Mouse (Mus musculus) liver, embryonic 16.5 days (tissue): Measurements from ENCODE around the gene Elovl3. TPM values are rescaled to one million over a fixed set of nuclear protein-coding genes. Genes with fewer than 3 reads are reported as not detected.
A peak's percentile ranks its signal among the peaks of the same experiment; 100 is the strongest.

Experiments used
- ATAC-seq: fragments of 200-750 bp; cut with Nextera tagmentation; 2 replicates; pipeline ENCODE4 v1.8.0; 2017; ENCODE audit warnings: low read depth, mild to moderate bottlenecking, moderate number of reproducible peaks, moderate library complexity
- H3K27ac ChIP-seq: fragments of 300-500 bp; sonication (generic); 2 replicates; pipeline ENCODE4 v1.5.1; 2014; ENCODE audit warnings: mild to moderate bottlenecking, low read length
- H3K27me3 ChIP-seq: fragments of 300-500 bp; sonication (generic); 2 replicates; pipeline ENCODE4 v1.6.1; 2014; ENCODE audit warnings: low read depth, low read length, mixed read lengths; ENCODE audit not compliant: control insufficient read depth, insufficient read depth
- H3K36me3 ChIP-seq: fragments of 300-500 bp; sonication (generic); 2 replicates; pipeline ENCODE4 v1.6.1; 2014; ENCODE audit warnings: mild to moderate bottlenecking; ENCODE audit not compliant: control insufficient read depth, insufficient read depth
- H3K4me1 ChIP-seq: fragments of 300-500 bp; sonication (generic); 2 replicates; pipeline ENCODE4 v1.6.1; 2014; ENCODE audit warnings: low read depth, low read length, mixed read lengths; ENCODE audit not compliant: control insufficient read depth
- H3K4me2 ChIP-seq: fragments of 300-500 bp; sonication (generic); 2 replicates; pipeline ENCODE4 v1.6.1; 2014; ENCODE audit warnings: low read depth, low read length, mixed read lengths
- H3K4me3 ChIP-seq: fragments of 300-500 bp; sonication (generic); 2 replicates; pipeline ENCODE4 v1.5.1; 2014; ENCODE audit warnings: low read depth, mild to moderate bottlenecking, low read length
- H3K9ac ChIP-seq: fragments of 300-500 bp; sonication (generic); 2 replicates; pipeline ENCODE4 v1.6.1; 2014; ENCODE audit warnings: low read depth, low read length
- H3K9me3 ChIP-seq: fragments of 300-500 bp; sonication (generic); replicated peaks from 2 replicates; pipeline ENCODE4 v1.6.1; 2016; ENCODE audit warnings: low read length; ENCODE audit not compliant: control insufficient read depth
- WGBS: fragments of 180-500 bp; shearing (Covaris S2); extraction: QIAGEN DNeasy Blood & Tissue Kit; methylation state at CpG from one replicate; pipeline ENCODE4 v1.1.7; 2014; ENCODE audit not compliant: insufficient replicate concordance; 5-methylcytosine and 5-hydroxymethylcytosine counted together
- polyA plus RNA-seq: library from polyadenylated mRNA; unstranded; fragments of >200 nt; fragmentation: Nextera tagmentation; extraction: Ambion mirVana; gene quantifications from 2 replicates; pipeline ENCODE4 v1.2.1, GENCODE M21; 2015

Gene Elovl3
- polyA plus RNA-seq: 0.06 and 0.19 TPM in 2 replicates

DNA sequence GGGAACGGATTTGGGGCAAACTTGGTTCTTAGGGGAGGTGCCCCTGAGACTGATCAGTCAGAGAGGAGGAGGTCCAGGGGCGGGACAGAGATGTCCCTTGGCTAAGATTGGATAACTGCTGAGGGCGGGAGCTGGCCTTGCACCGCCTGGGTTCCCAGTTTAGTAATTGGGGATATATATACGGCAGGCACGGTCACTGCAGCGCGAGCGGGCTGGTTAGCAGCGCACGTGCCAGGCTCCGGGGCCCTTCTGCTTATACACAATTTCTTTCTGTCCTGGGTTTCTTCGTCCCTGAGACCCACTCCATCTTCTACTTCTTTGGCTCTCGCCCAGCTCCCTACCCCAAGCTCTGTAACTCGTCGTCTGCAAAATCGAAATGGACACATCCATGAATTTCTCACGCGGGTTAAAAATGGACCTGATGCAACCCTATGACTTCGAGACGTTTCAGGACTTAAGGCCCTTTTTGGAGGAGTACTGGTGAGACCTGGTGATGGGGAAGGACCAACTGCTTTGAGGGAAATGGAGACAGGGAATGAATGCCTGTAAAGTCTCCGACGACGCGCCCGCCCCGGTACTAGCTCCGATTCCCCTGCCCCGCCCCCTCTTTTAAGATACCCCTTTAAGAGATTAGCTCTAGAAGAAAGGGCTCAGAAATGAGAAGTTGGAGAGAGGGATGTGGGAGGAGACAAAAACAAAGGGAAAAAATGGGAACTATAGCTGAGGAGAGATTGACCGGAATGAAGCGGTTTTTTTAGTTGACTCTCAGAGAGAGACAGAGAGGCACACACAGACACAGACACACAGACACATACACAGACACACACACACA is at the start of gene Elovl3:
Elovl3 (plus strand) TSS at position 204 of the 832 bp plus-strand sequence.
- no peaks in the 10 kb centered on the region for H3K9me3 ChIP-seq
- H3K9ac ChIP-seq: no peak within 1 kb of the TSS
- peaks cover 70% of the 10 kb centered on the region for H3K27me3 ChIP-seq
- H3K27ac ChIP-seq: no peak within 1 kb of the TSS
- no peaks in the 10 kb centered on the region for H3K36me3 ChIP-seq
- peaks cover 19% of the 10 kb centered on the region for H3K4me1 ChIP-seq
- H3K4me3 ChIP-seq: peak within 1 kb of the TSS; percentile 37
- H3K4me2 ChIP-seq: peak within 1 kb of the TSS; percentile 53
- WGBS: 2% methylated on average over 31 of the region's 31 CpGs
- peak; percentile 52; the same call in 1 of the 2 replicates for ATAC-seq

DNA sequence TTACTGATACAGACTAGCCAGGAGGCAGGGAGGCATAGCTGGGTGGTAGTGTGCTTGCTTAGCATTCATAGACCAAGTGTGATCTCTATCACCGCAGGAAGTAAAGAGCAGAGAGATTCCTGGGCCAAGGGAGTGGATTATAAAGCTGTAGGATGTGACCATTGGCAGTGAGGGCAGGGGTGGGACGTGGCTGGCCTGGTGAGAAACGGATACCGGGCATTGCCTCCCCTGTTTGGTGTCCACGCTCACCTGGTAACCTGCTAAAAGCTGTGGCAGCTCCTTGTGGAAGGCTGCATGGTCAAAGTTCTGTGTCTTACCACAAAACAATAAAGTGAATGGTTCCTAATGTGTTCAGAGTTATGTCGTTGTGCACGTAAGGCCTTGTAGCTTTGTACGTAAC is 46.5 kb upstream of the Elovl3 start:
- no peak overlapping the region for H3K4me3 ChIP-seq
- H3K36me3 ChIP-seq: peaks cover 46% of the 10 kb centered on the region
- no peaks in the 10 kb centered on the region for H3K27me3 ChIP-seq
- no peaks in the 10 kb centered on the region for H3K9me3 ChIP-seq
- H3K9ac ChIP-seq: no peak overlapping the region
- ATAC-seq: no peak
- no peak overlapping the region for H3K4me2 ChIP-seq
- WGBS: 86% methylated on average over 8 of the region's 8 CpGs
- no peak overlapping the region for H3K27ac ChIP-seq
- H3K4me1 ChIP-seq: no peaks in the 10 kb centered on the region

DNA sequence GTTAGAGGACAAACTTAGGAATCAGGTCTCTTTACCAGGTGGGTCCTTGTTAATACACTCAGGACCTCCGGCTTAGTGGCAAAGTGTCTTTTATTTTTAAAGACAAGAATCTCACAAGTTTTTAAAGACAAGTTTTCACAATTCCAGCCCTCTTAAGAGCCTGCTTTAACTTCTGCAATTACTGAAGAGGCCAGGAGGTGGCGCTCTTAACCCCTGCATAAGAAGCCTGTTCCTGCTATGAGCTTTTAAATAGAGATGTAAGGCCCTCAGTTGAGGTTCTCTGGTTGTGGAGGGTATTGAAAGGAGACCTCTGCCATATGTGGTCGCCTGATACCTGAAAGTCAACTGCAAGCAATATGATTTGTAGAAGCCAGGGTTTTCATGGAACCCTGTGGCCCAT is 45.4 kb upstream of the Elovl3 start:
- Histone ChIP-seq H3K9me3 (no peaks in the 10 kb centered on the region), H3K27ac (no peak overlapping the region), H3K4me1 (no peaks in the 10 kb centered on the region), H3K27me3 (no peaks in the 10 kb centered on the region), H3K4me2 (no peak overlapping the region), H3K36me3 (peaks cover 37% of the 10 kb centered on the region), H3K4me3 (no peak overlapping the region), H3K9ac (no peak overlapping the region)
- 24% methylated on average over 3 of the region's 3 CpGs for WGBS
- ATAC-seq: no peak

DNA sequence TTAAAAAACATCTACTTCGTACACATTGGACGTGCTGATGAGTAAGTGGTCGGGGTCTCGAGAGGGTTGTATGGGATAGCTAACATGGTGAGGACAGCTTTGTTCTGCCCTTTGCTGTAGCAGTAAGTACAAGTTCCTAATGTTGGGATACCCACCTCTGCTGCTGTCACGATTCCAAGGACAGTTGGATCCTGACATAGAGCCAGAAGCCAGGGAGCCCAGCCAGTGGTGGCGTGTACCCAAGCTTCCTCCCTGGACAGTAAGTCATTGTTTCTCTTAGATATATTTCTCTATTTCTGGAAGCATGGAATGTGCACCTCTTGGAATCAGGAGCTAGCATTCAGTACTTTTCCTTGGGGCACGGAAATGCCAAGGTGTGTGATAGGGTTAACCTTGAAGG is 43.8 kb upstream of the Elovl3 start:
- no peaks in the 10 kb centered on the region for H3K9me3 ChIP-seq
- H3K27me3 ChIP-seq: no peaks in the 10 kb centered on the region
- no peak overlapping the region for H3K27ac ChIP-seq
- H3K36me3 ChIP-seq: peaks cover 21% of the 10 kb centered on the region
- no peak overlapping the region for H3K4me2 ChIP-seq
- 70% methylated on average over 7 of the region's 7 CpGs for WGBS
- no peak for ATAC-seq
- H3K4me3 ChIP-seq: no peak overlapping the region
- no peak overlapping the region for H3K9ac ChIP-seq
- H3K4me1 ChIP-seq: no peaks in the 10 kb centered on the region

DNA sequence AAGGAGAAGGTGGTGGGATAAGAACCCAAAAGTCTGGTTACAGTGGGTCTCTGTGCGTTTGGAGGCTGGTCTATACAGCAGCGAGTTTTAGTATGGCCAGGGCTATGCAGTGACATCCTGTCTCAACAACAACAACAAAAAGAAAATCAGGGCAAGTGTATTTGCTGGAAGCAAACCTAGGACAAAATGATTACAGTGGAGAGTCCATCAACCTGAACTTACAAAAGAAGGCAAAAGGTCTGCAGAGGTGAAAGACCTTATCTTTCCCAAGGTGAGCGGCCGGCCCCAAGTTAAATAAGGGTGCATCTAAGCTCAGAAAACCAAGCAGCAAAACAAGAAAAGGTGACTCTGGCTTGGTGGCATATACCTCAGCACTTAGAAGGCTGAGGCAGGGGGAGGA is 40.1 kb upstream of the Elovl3 start:
- H3K4me2 ChIP-seq: no peak overlapping the region
- no peak overlapping the region for H3K9ac ChIP-seq
- no peaks in the 10 kb centered on the region for H3K27me3 ChIP-seq
- no peak overlapping the region for H3K27ac ChIP-seq
- no peak overlapping the region for H3K4me3 ChIP-seq
- no peaks in the 10 kb centered on the region for H3K36me3 ChIP-seq
- ATAC-seq: no peak
- WGBS: 69% methylated on average over 4 of the region's 4 CpGs
- H3K4me1 ChIP-seq: no peaks in the 10 kb centered on the region
- H3K9me3 ChIP-seq: no peaks in the 10 kb centered on the region

DNA sequence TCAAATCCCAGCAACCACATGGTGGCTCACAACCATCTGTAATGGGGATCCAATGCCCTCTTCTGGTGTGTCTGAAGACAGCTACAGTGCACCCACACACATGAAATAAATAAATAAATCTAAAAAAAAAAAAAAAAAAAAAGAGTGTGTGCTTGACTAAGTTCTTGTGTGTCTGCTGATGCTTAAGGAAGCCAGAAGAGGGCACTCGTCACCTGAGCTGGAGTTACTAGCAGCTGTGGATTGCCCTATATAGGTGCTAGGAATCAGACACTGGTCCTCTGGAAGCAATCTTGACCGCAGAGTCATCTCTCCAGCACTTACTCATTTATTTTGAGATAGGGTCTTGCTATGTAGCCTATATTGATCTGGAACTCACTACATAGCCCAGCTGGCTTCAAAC is 37.6 kb upstream of the Elovl3 start:
- Histone ChIP-seq H3K9me3 (no peaks in the 10 kb centered on the region), H3K27ac (no peak overlapping the region), H3K4me1 (no peaks in the 10 kb centered on the region), H3K4me2 (no peak overlapping the region), H3K36me3 (no peaks in the 10 kb centered on the region), H3K9ac (no peak overlapping the region), H3K4me3 (no peak overlapping the region), H3K27me3 (no peaks in the 10 kb centered on the region)
- ATAC-seq: no peak
- 71% methylated on average over 2 of the region's 2 CpGs for WGBS

DNA sequence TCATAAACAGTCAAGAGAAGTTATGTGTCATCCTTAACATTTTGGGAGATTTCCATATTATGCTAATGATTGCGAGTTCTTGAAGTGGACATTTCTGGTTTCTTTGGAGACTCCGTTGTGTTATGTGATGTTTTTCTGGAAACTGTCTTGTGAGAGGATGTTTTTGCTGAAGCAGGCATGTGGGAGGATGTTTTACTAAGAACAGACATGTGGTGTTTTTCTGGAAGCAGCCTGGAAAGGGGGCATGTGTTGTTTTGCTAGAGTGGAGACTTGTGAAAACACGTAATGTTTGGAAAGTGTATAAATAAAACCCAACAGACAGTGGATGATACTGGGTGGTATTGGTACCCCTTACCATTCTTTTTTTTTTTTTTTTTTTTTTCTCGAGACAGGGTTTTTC is 36.4 kb upstream of the Elovl3 start:
- no peak overlapping the region for H3K4me3 ChIP-seq
- no peaks in the 10 kb centered on the region for H3K9me3 ChIP-seq
- WGBS: 79% methylated on average over 3 of the region's 4 CpGs
- ATAC-seq: no peak
- H3K27ac ChIP-seq: no peak overlapping the region
- H3K9ac ChIP-seq: no peak overlapping the region
- H3K27me3 ChIP-seq: no peaks in the 10 kb centered on the region
- H3K4me2 ChIP-seq: no peak overlapping the region
- no peaks in the 10 kb centered on the region for H3K36me3 ChIP-seq
- H3K4me1 ChIP-seq: no peaks in the 10 kb centered on the region

DNA sequence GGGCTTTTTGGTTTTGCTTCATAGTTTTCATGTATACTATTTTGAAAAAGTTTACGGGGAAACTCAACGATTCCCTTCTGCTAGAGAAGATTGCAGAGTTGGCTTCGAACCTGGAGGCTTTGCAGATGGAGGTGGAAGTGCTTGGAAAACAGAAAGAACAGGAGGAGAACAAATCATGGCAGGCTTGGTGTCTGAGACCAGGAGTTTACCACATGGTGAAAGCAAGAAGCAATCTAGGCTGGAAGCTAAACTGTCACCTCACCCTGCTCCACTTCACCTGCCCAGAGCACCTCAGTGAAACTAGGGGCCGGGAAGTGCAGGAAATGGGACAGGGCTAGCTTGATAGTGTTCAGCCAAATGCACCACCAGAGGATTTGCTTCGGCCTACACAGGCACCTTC is 35.3 kb upstream of the Elovl3 start:
- no peak overlapping the region for H3K9ac ChIP-seq
- H3K27me3 ChIP-seq: no peaks in the 10 kb centered on the region
- H3K27ac ChIP-seq: no peak overlapping the region
- H3K36me3 ChIP-seq: no peaks in the 10 kb centered on the region
- H3K4me3 ChIP-seq: no peak overlapping the region
- 70% methylated on average over 5 of the region's 5 CpGs for WGBS
- no peak for ATAC-seq
- H3K9me3 ChIP-seq: no peaks in the 10 kb centered on the region
- no peak overlapping the region for H3K4me2 ChIP-seq
- H3K4me1 ChIP-seq: no peaks in the 10 kb centered on the region

DNA sequence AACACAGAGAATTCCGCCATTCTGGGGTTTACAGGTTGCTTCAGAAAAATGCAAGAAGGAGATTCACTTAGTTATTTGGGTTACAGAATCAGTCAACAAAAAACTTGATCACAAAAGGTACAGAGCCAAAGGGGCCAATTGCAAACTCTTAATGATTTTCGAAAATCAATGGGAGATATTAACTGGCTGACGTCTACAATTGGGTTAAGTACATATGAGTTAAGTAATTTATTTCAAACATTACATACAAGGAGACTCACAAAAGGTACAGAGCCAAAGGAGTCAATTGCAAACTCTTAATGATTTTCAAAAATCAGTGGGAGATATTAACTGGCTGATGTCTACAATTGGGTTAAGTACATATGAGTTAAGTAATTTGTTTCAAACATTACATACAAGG is 32.1 kb upstream of the Elovl3 start:
- WGBS: 67% methylated on average over 3 of the region's 3 CpGs
- Histone ChIP-seq H3K27me3 (no peaks in the 10 kb centered on the region), H3K4me2 (no peak overlapping the region), H3K4me3 (no peak overlapping the region), H3K9ac (no peak overlapping the region), H3K9me3 (no peaks in the 10 kb centered on the region), H3K27ac (no peak overlapping the region), H3K4me1 (no peaks in the 10 kb centered on the region), H3K36me3 (no peaks in the 10 kb centered on the region)
- ATAC-seq: no peak
